Mouse (Mus musculus): ENCODE results near the gene Srbd1.

DNA sequence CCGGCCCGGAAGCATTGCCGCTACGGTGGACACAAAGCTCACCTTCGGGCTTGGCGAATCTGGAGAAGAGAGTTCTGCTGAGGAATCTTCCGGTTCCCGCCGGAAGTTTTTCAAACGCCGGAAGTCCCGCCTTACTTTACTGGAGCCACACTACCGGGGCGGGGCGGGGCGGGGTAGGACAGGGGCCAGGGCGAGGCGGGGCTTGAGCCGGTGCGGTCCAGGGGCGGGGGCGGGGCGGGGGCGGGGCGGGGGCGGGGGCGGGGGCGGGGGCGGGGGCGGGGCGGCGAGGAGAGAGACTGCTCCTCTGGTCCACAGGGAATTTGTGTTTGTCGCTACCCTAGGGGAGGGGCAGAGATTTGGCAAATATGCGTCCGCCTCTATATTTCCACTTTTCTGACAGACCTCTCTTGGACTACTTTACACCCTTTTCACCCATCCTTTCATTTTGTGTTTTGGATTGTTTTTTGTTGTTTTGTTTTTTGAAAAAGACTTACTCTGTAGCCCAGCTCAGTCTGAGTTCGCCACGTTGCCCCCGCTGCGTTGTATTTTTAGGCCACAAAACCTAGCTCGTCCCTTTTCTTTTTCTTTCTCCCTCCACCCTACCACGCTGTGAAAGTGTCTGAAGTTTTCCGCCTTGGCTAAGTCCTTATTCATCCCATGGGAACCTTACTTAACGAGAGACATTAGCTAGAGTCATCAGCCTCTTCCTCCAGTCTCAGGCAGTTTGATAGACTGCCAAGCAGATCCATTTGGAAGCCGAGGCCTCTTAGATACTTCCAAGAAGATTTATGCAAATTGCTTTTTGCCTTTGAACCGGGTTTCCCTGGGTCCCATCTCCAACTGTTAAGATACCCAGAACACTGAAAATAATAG, at the start of gene Srbd1:
- TF ChIP-seq CTCF (IDR thresholded peaks at IDR 0.05; ENCODE audit: low read depth, low read length) (no peak), POLR2AphosphoS5 (IDR thresholded peaks at IDR 0.05; ENCODE audit: insufficient replicate concordance, low read depth, low read length) (no peak), GATA2 (IDR thresholded peaks at IDR 0.05; ENCODE audit: borderline replicate concordance, low read depth, low read length) (no peak), GATA1 (IDR thresholded peaks at IDR 0.05; ENCODE audit: borderline replicate concordance, low read length) (no peak)
